Comparison of ENCODE assay signal across 22 mouse cellular contexts in the genomic region with DNA sequence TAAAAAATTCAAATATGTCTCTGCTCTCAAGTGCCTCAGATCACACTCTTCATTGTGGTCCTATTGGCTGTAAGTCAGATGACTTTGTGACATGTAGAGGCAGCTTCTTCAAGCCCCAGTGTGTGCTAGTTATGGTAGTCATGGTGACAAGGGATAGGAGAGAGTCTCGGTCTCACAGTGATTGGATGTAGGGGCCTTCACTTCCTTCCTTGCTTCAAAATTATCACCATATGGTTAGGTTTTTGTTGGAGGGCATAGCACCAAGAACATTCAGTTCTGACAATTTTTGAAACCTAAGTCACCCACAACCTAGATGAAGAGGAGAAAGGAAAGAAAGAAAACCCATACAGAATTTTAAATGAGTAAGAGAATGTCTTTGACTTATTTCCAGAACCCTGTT.
"Had no signal": no experiment of that assay in that cellular context is flagged by ENCODE, and none has a peak within 500 bp of the region (broad histone marks: within the 10 kb centered on the region; RNA-seq: fewer than 3 reads in every experiment).

No protein-coding gene starts in this region.

- ATAC-seq: liver, postnatal 0 days; midbrain, embryonic 16.5 days had no signal

- H3K27ac ChIP-seq: lung, embryonic 15.5 days; midbrain, embryonic 10.5 days; midbrain, embryonic 12.5 days; neural tube, embryonic 13.5 days; neural tube, embryonic 15.5 days; stomach, embryonic 15.5 days; stomach, postnatal 0 days had no signal

- H3K9me3 ChIP-seq: lung, embryonic 15.5 days; midbrain, embryonic 10.5 days; midbrain, embryonic 12.5 days; neural tube, embryonic 13.5 days; neural tube, embryonic 15.5 days; stomach, embryonic 15.5 days had no signal

- H3K4me3 ChIP-seq: lung, embryonic 15.5 days; midbrain, embryonic 10.5 days; midbrain, embryonic 12.5 days; myocyte; neural tube, embryonic 13.5 days; neural tube, embryonic 15.5 days; stomach, embryonic 15.5 days had no signal

- H3K4me2 ChIP-seq: lung, embryonic 15.5 days; midbrain, embryonic 12.5 days; neural tube, embryonic 13.5 days; neural tube, embryonic 15.5 days; stomach, embryonic 15.5 days had no signal

- DNase-seq: liver, postnatal 0 days; lung, adult 2 months; lung, postnatal 10 days; lung, postnatal 4 days; midbrain, embryonic 14.5 days; retina, postnatal 1 day; right cerebral cortex, adult 18-20 months; right cerebral cortex, postnatal 25 days; right cerebral cortex, postnatal 4 days; spleen, adult 18-20 months; thymus, adult 2 months; thymus, postnatal 25 days; thymus, postnatal 4 days had no signal

- H3K36me3 ChIP-seq: lung, embryonic 15.5 days; midbrain, embryonic 10.5 days; midbrain, embryonic 12.5 days; neural tube, embryonic 13.5 days; neural tube, embryonic 15.5 days; stomach, embryonic 15.5 days had no signal

- H3K9ac ChIP-seq: liver, postnatal 0 days; lung, embryonic 15.5 days; midbrain, embryonic 12.5 days; neural tube, embryonic 13.5 days; neural tube, embryonic 15.5 days; stomach, embryonic 15.5 days had no signal
